Mouse (Mus musculus): ENCODE measurements around the gene Gpatch1.

DNA sequence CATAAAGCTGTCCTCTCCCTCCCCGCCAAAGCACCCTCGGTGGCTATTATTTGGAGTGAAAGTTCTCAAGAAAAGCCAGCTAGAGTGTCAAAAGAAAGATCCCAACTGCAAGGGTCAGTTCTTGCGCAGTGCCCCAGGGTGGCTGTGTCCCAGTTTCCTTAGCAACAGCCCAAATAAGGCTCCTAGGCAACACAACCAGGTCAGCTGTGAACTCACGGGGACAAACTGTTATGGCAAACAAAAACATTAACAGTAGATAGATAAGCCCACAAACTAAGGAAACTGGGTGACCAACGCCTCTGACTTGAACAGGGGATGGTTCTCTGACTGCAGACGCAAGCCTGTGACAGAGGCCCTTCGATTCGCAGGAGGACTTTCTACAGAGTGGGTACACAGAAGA, 18.6 kb downstream of the Gpatch1 start:
- TF ChIP-seq GATA2 (IDR thresholded peaks at IDR 0.05; ENCODE audit: borderline replicate concordance, low read depth, low read length) = no peak
- no peak for TF ChIP-seq CTCF (IDR thresholded peaks at IDR 0.05; ENCODE audit: low read depth, low read length)
- TF ChIP-seq TAL1 (conservative IDR thresholded peaks at IDR 0.05; ENCODE audit: low read depth, low read length) = no peak
- no peak for TF ChIP-seq POLR2AphosphoS5 (IDR thresholded peaks at IDR 0.05; ENCODE audit: insufficient replicate concordance, low read depth, low read length)
- no peak for TF ChIP-seq GATA1 (IDR thresholded peaks at IDR 0.05; ENCODE audit: borderline replicate concordance, low read length)
